Mouse (Mus musculus) embryonic facial prominence, embryonic 12.5 days (tissue): Measurements from ENCODE around the gene Crygn. TPM values are rescaled to one million over a fixed set of nuclear protein-coding genes. Genes with fewer than 3 reads are reported as not detected.

Experiments
- polyA plus RNA-seq: library from polyadenylated mRNA; unstranded; fragments of >200 nt; fragmentation: Nextera tagmentation; extraction: Ambion mirVana; gene quantifications from 2 replicates; pipeline ENCODE4 v1.2.1, GENCODE M21; 2016

Gene Crygn
- polyA plus RNA-seq, 1 experiment from 2014 or later, result 18.4 TPM

Other genes with a start within 250 kb of the Crygn start
- gene Gbx1, start 230.8 kb downstream of the Crygn start, polyA plus RNA-seq, result 0.04 and 0.23 TPM in 2 replicates
- gene Asb10, start 217.0 kb downstream of the Crygn start, polyA plus RNA-seq, result 0.33 and 1.1 TPM in 2 replicates
- gene 4931409K22Rik, start 201.2 kb downstream of the Crygn start, polyA plus RNA-seq, result 0.10 TPM in 1 of 2 replicates, not detected in the other
- 126 and 128 TPM in 2 replicates for gene Abcf2, start 180.5 kb downstream of the Crygn start, polyA plus RNA-seq
- 23.0 and 24.4 TPM in 2 replicates for gene Chpf2, start 171.3 kb downstream of the Crygn start, polyA plus RNA-seq
- gene Smarcd3, start 133.6 kb downstream of the Crygn start, polyA plus RNA-seq, result 73.5 and 74.7 TPM in 2 replicates
- gene Nub1, start 72.5 kb downstream of the Crygn start, polyA plus RNA-seq, result 33.9 and 34.0 TPM in 2 replicates
- 69.7 and 78.3 TPM in 2 replicates for gene Wdr86, start 27.3 kb downstream of the Crygn start, polyA plus RNA-seq
- gene Rheb, start 84.6 kb upstream of the Crygn start, polyA plus RNA-seq, result 191 and 197 TPM in 2 replicates